Comparison of ENCODE assay signal across 12 mouse cellular contexts in the genomic region with DNA sequence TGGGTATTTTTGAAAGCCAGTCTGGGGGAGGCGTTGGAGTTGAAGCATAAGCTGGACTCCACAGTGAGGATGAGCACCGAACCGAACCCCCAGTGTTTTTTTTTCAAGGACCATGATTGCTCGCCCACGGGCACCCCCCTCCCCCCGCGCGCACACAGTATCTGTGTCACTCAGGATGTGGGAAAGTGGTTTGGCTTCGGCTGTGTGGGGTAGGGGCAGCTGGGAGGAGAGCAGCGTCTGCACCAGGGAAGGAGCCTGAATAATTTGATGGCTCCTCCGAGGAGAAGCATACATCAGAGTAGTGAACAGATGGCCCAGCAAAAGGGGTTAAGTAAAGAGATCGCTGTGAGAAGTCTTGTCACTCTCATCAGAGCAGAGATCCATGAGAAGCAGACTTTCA.
DNase-seq lines count a peak whose midpoint lies in the region; ATAC-seq and TF ChIP-seq lines count a peak whose summit lies in the region.
"Had no signal": no experiment of that assay in that cellular context is flagged by ENCODE, and none has a peak within 500 bp of the region (broad histone marks: within the 10 kb centered on the region; RNA-seq: fewer than 3 reads in every experiment).

No protein-coding gene starts in this region.

- no peak for TF ChIP-seq CTCF in liver, postnatal 0 days (IDR thresholded peaks at IDR 0.05; ENCODE audit: low read depth)

- TF ChIP-seq EP300 in liver, postnatal 0 days (IDR thresholded peaks at IDR 0.05; ENCODE audit: low read depth) = no peak

- no peak overlapping the region for H3K4me3 ChIP-seq in forebrain, embryonic 13.5 days
- no peak overlapping the region for H3K4me3 ChIP-seq in forebrain, embryonic 10.5 days
- H3K4me3 ChIP-seq in hindbrain, embryonic 14.5 days (replicated peaks; ENCODE audit: low read length) = no peak overlapping the region
- no peak overlapping the region for H3K4me3 ChIP-seq in neural tube, embryonic 15.5 days (replicated peaks)
- no peak overlapping the region for H3K4me3 ChIP-seq in liver, postnatal 0 days (ENCODE audit: low read depth, low read length)
- H3K4me3 ChIP-seq: heart, embryonic 13.5 days; lung, embryonic 15.5 days had no signal

- peaks cover 31% of the 10 kb centered on the region for H3K4me1 ChIP-seq in forebrain, embryonic 13.5 days
- H3K4me1 ChIP-seq in forebrain, embryonic 10.5 days = peaks cover 13% of the 10 kb centered on the region
- H3K4me1 ChIP-seq in hindbrain, embryonic 14.5 days (replicated peaks; ENCODE audit: control insufficient read depth, insufficient read depth, low read length) = peaks cover 16% of the 10 kb centered on the region
- peaks cover 12% of the 10 kb centered on the region for H3K4me1 ChIP-seq in neural tube, embryonic 15.5 days
- H3K4me1 ChIP-seq in liver, postnatal 0 days (ENCODE audit: insufficient read depth) = no peaks in the 10 kb centered on the region
- H3K4me1 ChIP-seq: heart, embryonic 13.5 days; lung, embryonic 15.5 days had no signal

- WGBS in forebrain, embryonic 13.5 days = 32% methylated on average over 12 of the region's 12 CpGs
- 42% methylated on average over 12 of the region's 12 CpGs for WGBS in forebrain, embryonic 10.5 days
- WGBS in hindbrain, embryonic 14.5 days = 31% methylated on average over 12 of the region's 12 CpGs
- WGBS in neural tube, embryonic 15.5 days = 32% methylated on average over 12 of the region's 12 CpGs
- 19% methylated on average over 12 of the region's 12 CpGs for WGBS in liver, postnatal 0 days (ENCODE audit: insufficient replicate concordance)

- peak overlapping the region; percentile 20; the same call in 1 of the 2 replicates for H3K4me2 ChIP-seq in forebrain, embryonic 13.5 days
- H3K4me2 ChIP-seq in hindbrain, embryonic 14.5 days (replicated peaks) = peak overlapping the region; percentile 13; the same call in 1 of the 2 replicates
- H3K4me2 ChIP-seq in neural tube, embryonic 15.5 days = peak overlapping the region; percentile 13; the same call in 1 of the 2 replicates
- H3K4me2 ChIP-seq in liver, postnatal 0 days (ENCODE audit: low read depth, low read length) = no peak overlapping the region
- H3K4me2 ChIP-seq: heart, embryonic 13.5 days; lung, embryonic 15.5 days had no signal

- H3K9me3 ChIP-seq in forebrain, embryonic 13.5 days (replicated peaks) = no peaks in the 10 kb centered on the region
- no peaks in the 10 kb centered on the region for H3K9me3 ChIP-seq in forebrain, embryonic 10.5 days
- H3K9me3 ChIP-seq in hindbrain, embryonic 14.5 days (ENCODE audit: control insufficient read depth, low read length) = no peaks in the 10 kb centered on the region
- H3K9me3 ChIP-seq in neural tube, embryonic 15.5 days (replicated peaks) = no peaks in the 10 kb centered on the region
- no peaks in the 10 kb centered on the region for H3K9me3 ChIP-seq in liver, postnatal 0 days (ENCODE audit: low read length)
- H3K9me3 ChIP-seq: heart, embryonic 13.5 days; lung, embryonic 15.5 days had no signal

- peaks cover 10% of the 10 kb centered on the region; the same call in 1 of the 2 replicates for H3K27me3 ChIP-seq in forebrain, embryonic 13.5 days
- peaks cover 35% of the 10 kb centered on the region for H3K27me3 ChIP-seq in forebrain, embryonic 10.5 days (ENCODE audit: poor library complexity, severe bottlenecking)
- H3K27me3 ChIP-seq in hindbrain, embryonic 14.5 days (ENCODE audit: control insufficient read depth, insufficient read depth, low read length) = no peaks in the 10 kb centered on the region
- peaks cover 6% of the 10 kb centered on the region; the same call in 1 of the 2 replicates for H3K27me3 ChIP-seq in neural tube, embryonic 15.5 days (replicated peaks)
- H3K27me3 ChIP-seq in liver, postnatal 0 days (ENCODE audit: insufficient read depth, low read length) = peaks cover 12% of the 10 kb centered on the region; the same call in 1 of the 2 replicates

- DNase-seq in forebrain, embryonic 10.5 days (ENCODE audit: extremely low spot score, low spot score) = no peak
- peak; percentile 23 for DNase-seq in T-cell, adult 2 months (ENCODE audit: low spot score)
- no peak for DNase-seq in hindbrain, embryonic 14.5 days (ENCODE audit: low spot score)
- DNase-seq in adrenal gland, adult 18-20 months (ENCODE audit: low spot score in 2 of 2) = no peak
- DNase-seq in retina, embryonic 14.5 days (ENCODE audit: low spot score) = no peak
- no peak for DNase-seq in liver, postnatal 0 days
- DNase-seq: left cerebral cortex, postnatal 4 days had no signal

- H3K36me3 ChIP-seq in forebrain, embryonic 13.5 days (ENCODE audit: poor library complexity, severe bottlenecking) = no peaks in the 10 kb centered on the region
- H3K36me3 ChIP-seq in forebrain, embryonic 10.5 days (replicated peaks) = no peaks in the 10 kb centered on the region
- H3K36me3 ChIP-seq in hindbrain, embryonic 14.5 days (replicated peaks; ENCODE audit: control insufficient read depth, insufficient read depth) = no peaks in the 10 kb centered on the region
- no peaks in the 10 kb centered on the region for H3K36me3 ChIP-seq in neural tube, embryonic 15.5 days
- no peaks in the 10 kb centered on the region for H3K36me3 ChIP-seq in liver, postnatal 0 days (replicated peaks; ENCODE audit: insufficient read depth, low read length)
- H3K36me3 ChIP-seq: heart, embryonic 13.5 days; lung, embryonic 15.5 days had no signal

- H3K27ac ChIP-seq in forebrain, embryonic 13.5 days = peak overlapping the region; percentile 63; the same call in 1 of the 2 replicates
- H3K27ac ChIP-seq in forebrain, embryonic 10.5 days = no peak overlapping the region
- no peak overlapping the region for H3K27ac ChIP-seq in hindbrain, embryonic 14.5 days
- no peak overlapping the region for H3K27ac ChIP-seq in neural tube, embryonic 15.5 days (replicated peaks)
- H3K27ac ChIP-seq in liver, postnatal 0 days (ENCODE audit: low read depth) = no peak overlapping the region
- H3K27ac ChIP-seq: heart, embryonic 13.5 days; kidney, postnatal 0 days; lung, embryonic 15.5 days had no signal

- no peak overlapping the region for H3K9ac ChIP-seq in forebrain, embryonic 13.5 days
- no peak overlapping the region for H3K9ac ChIP-seq in hindbrain, embryonic 14.5 days
- no peak overlapping the region for H3K9ac ChIP-seq in neural tube, embryonic 15.5 days (replicated peaks)
- no peak overlapping the region for H3K9ac ChIP-seq in liver, postnatal 0 days (replicated peaks)
- H3K9ac ChIP-seq: heart, embryonic 13.5 days; lung, embryonic 15.5 days had no signal

- peak; percentile 80 for ATAC-seq in forebrain, embryonic 13.5 days
- 0 out of 2 replicates have a peak, but pooled peaks have one; percentile 38 for ATAC-seq in hindbrain, embryonic 14.5 days (ENCODE audit: low FRiP score)
- ATAC-seq in neural tube, embryonic 15.5 days (ENCODE audit: low FRiP score) = no peak
- no peak for ATAC-seq in liver, postnatal 0 days

Comparison
In these comparisons a context has a peak if more than half of its experiments do, and no peak if none do; other contexts are left out.
1. ATAC-seq: peak in forebrain, embryonic 13.5 days (single experiment) and hindbrain, embryonic 14.5 days (single experiment); none in neural tube, embryonic 15.5 days (single experiment) and liver, postnatal 0 days (single experiment).